Mouse (Mus musculus) kidney, embryonic 15.5 days (tissue): ENCODE results near the gene Gm44502. TPM values are rescaled to one million over a fixed set of nuclear protein-coding genes. Genes with fewer than 3 reads are reported as not detected.
A peak's percentile ranks its signal among the peaks of the same experiment; 100 is the strongest.
"Not testable (repeated sequence)": the region's sequence is repeated elsewhere in the genome, so short reads cannot be mapped to it uniquely, and the experiment has no call there.

ENCODE experiments used
- ATAC-seq: fragments of 200-750 bp; cut with Nextera tagmentation; replicated peaks from 2 replicates; pipeline ENCODE4 v1.8.0; 2017; ENCODE audit warnings: moderate TSS enrichment; ENCODE audit not compliant: low FRiP score
- H3K27ac ChIP-seq: fragments of 300-500 bp; sonication (generic); 2 replicates; pipeline ENCODE4 v1.5.1; 2015; ENCODE audit warnings: mild to moderate bottlenecking, inconsistent platforms
- H3K27me3 ChIP-seq: fragments of 300-500 bp; sonication (generic); 2 replicates; pipeline ENCODE4 v1.6.1; 2015; ENCODE audit warnings: inconsistent platforms
- H3K36me3 ChIP-seq: fragments of 300-500 bp; sonication (generic); 2 replicates; pipeline ENCODE4 v1.6.1; 2015; ENCODE audit warnings: inconsistent platforms
- H3K4me1 ChIP-seq: fragments of 300-500 bp; sonication (generic); 2 replicates; pipeline ENCODE4 v1.6.1; 2015; ENCODE audit warnings: inconsistent platforms
- H3K4me2 ChIP-seq: fragments of 300-500 bp; sonication (generic); 2 replicates; pipeline ENCODE4 v1.6.1; 2015; ENCODE audit warnings: moderate library complexity, mild to moderate bottlenecking, inconsistent platforms
- H3K4me3 ChIP-seq: fragments of 300-500 bp; sonication (generic); replicated peaks from 2 replicates; pipeline ENCODE4 v1.5.1; 2015; ENCODE audit warnings: mild to moderate bottlenecking, inconsistent platforms
- H3K9ac ChIP-seq: fragments of 300-500 bp; sonication (generic); 2 replicates; pipeline ENCODE4 v1.6.1; 2015; ENCODE audit warnings: mild to moderate bottlenecking, inconsistent platforms
- H3K9me3 ChIP-seq: fragments of 300-500 bp; sonication (generic); replicated peaks from 2 replicates; pipeline ENCODE4 v1.6.1; 2016; ENCODE audit warnings: inconsistent platforms
- WGBS: fragments of 180-500 bp; shearing (Covaris S2); methylation state at CpG from one replicate; pipeline ENCODE4 v1.1.7; 2015; ENCODE audit warnings: mixed read lengths; 5-methylcytosine and 5-hydroxymethylcytosine counted together
- polyA plus RNA-seq: library from polyadenylated mRNA; unstranded; fragments of >200 nt; fragmentation: Nextera tagmentation; extraction: Ambion mirVana; gene quantifications from 2 replicates; pipeline ENCODE4 v1.2.1, GENCODE M21; 2015

Gm44502 gene
- polyA plus RNA-seq, 1 experiment from 2014 or later: not detected

DNA sequence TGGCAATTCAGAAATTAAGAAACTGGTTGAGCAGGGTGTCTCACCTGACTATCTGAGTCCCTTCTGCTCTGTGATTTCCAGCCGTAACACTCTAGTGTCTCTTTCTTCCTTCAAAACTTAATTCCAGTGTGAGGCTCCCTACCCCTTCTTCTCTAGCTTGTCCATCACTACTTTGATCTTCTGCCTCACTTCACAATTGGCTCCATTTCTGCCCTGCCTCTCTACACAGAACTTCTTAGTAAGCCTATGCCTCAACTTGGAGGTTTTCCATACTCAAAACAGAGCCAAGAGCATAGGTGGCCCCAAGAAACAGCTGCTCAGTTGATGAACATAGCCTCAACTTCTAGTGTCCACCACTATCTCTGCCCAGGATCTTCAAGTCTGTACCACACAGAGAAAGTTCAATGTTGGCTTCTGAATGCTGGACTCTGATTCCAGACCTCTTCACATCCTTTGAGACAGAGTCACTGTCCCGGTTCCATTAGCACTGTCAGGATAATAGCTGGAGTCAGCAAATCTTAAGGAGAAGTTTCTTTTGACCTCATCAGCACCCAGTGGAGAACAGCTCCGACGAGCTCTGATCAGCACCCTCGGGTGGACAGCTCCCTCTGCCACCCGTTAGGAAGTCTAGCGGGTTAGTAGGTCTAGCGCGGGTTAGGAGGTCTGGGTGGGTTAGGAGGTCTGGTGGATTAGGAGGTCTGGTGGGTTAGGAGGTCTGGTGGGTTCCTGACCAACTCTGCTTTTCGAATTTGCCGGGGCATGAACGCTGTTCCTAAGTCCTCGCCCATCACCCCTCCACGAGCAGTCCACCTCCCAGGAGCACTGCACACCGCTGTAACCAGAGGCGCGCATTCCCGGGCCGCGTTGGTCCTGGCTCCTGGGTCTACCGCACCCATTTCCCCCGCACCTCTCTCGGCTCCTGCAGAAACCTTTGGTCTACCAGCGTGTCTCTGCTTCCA, 23.7 kb upstream of the Gm44502 start:
- Histone ChIP-seq H3K4me1 (peaks cover 13% of the 10 kb centered on the region), H3K4me3 (peak overlapping the region; percentile 50), H3K36me3 (no peaks in the 10 kb centered on the region), H3K27ac (no peak overlapping the region), H3K9me3 (no peaks in the 10 kb centered on the region), H3K4me2 (peak overlapping the region; percentile 96), H3K9ac (no peak overlapping the region), H3K27me3 (peaks cover 30% of the 10 kb centered on the region)
- peak; percentile 69 for ATAC-seq
- WGBS: 5% methylated on average over 24 of the region's 24 CpGs

DNA sequence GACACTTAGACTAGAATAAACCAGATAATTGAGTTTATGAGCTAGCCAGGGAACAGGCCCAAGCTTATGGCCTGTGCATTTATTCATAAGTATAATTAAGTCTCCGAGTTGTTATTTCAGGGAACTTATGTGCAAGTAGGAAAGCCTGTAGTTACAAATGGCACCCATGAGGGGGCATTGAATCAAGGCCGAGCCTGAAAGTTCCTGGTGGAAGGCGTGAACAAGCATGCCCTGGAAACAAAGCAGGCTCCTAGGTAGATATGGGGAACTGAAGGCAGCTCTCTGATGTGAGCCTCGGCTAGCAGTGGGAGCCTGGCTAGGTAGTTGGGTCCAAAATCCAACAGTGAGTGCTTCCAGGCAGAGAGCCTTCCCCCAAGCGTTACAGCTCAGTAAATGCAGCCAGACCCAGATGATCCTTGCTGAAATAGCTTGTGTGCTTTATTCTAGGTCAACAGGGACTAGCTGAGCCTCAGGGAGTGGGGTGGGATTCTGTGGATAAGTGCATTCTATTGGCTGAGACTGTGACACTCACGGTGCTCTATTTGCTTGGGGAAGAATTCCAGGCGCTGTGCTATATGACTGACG, 13.1 kb upstream of the Gm44502 start:
- H3K27me3 ChIP-seq: no peaks in the 10 kb centered on the region
- H3K9me3 ChIP-seq: no peaks in the 10 kb centered on the region
- no peaks in the 10 kb centered on the region for H3K4me1 ChIP-seq
- H3K4me2 ChIP-seq: no peak overlapping the region
- H3K4me3 ChIP-seq: no peak overlapping the region
- H3K36me3 ChIP-seq: no peaks in the 10 kb centered on the region
- H3K9ac ChIP-seq: no peak overlapping the region
- no peak for ATAC-seq
- 46% methylated on average over 8 of the region's 8 CpGs for WGBS
- no peak overlapping the region for H3K27ac ChIP-seq

DNA sequence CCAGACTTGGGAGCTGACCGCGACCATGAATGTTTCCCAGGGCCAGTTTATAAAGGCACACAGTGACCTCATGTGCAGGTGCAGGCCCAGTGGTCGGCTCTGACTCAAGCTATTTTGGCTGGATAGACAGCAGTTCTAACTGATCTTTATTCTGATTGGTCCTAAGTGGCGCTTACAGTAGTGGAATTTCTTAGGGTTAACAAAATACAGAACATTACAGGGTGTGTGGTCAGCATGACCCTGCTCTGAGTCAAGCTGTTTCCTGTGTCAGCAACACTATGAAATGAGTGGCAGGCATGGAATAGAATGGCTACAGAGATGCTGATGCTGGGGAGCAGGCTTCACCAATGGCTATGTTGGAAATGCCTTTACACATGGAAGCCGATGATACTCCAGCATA, 6.4 kb upstream of the Gm44502 start:
- Histone ChIP-seq H3K27me3 (no peaks in the 10 kb centered on the region), H3K9me3 (no peaks in the 10 kb centered on the region)
- no peak for ATAC-seq

DNA sequence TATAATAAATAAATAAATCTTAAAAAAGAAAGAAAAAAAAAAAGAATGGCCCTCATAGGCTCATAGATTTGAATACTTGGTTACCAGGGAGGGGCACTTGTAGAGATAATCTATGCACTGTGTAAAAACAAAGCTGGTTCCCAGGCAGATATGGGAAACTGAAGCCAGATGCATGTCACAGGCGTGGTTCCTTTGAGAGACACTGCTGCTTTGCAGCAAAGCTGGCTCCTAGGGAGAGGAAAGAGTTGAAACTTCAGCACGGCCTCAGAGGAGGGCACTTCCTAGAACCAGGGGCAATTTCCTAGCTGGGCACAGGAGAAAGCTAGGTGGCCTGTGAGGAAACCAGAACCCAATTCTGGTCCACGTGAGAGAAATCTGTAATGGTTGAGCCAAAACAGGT, 4.6 kb upstream of the Gm44502 start:
- no peak overlapping the region for H3K4me2 ChIP-seq
- peaks cover 11% of the 10 kb centered on the region for H3K4me1 ChIP-seq
- no peak for ATAC-seq
- 77% methylated on average over 3 of the region's 3 CpGs for WGBS
- no peaks in the 10 kb centered on the region for H3K9me3 ChIP-seq
- no peak overlapping the region for H3K27ac ChIP-seq
- H3K36me3 ChIP-seq: no peaks in the 10 kb centered on the region
- no peak overlapping the region for H3K4me3 ChIP-seq
- H3K9ac ChIP-seq: no peak overlapping the region
- H3K27me3 ChIP-seq: no peaks in the 10 kb centered on the region

More for the DNA sequence above, 6.4 kb upstream of the Gm44502 start:
- Histone ChIP-seq H3K9ac (no peak overlapping the region), H3K4me3 (no peak overlapping the region), H3K4me2 (no peak overlapping the region), H3K27ac (no peak overlapping the region), H3K36me3 (no peaks in the 10 kb centered on the region), H3K4me1 (0 out of 2 replicates have a peak, but pooled peaks cover 4% of the 10 kb centered on the region)
- 82% methylated on average over 5 of the region's 5 CpGs for WGBS

DNA sequence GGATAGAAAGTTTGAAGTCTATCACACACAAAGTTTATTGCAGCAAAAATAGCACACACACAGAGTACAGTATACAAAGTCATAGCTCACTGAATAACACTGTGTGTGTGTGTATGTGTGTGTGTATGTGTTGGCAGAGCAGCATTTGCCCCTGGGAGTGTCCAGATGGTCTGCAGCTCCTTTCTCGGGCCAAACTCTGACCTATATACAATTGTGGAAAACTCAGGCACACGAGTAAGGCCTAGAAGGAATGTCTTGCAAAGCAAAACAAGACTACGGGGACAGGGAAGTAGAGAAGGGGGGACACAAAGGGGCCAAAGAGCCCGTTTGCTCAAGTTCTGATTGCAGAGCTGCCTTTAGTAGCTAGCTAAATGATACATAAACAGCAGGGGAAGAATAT, 3.5 kb upstream of the Gm44502 start:
- WGBS: 79% methylated on average over 4 of the region's 4 CpGs
- Histone ChIP-seq H3K4me3 (no peak overlapping the region), H3K9me3 (no peaks in the 10 kb centered on the region), H3K9ac (no peak overlapping the region), H3K4me1 (peaks cover 20% of the 10 kb centered on the region), H3K36me3 (peaks cover 3% of the 10 kb centered on the region), H3K4me2 (no peak overlapping the region), H3K27me3 (no peaks in the 10 kb centered on the region), H3K27ac (no peak overlapping the region)
- ATAC-seq: no peak

DNA sequence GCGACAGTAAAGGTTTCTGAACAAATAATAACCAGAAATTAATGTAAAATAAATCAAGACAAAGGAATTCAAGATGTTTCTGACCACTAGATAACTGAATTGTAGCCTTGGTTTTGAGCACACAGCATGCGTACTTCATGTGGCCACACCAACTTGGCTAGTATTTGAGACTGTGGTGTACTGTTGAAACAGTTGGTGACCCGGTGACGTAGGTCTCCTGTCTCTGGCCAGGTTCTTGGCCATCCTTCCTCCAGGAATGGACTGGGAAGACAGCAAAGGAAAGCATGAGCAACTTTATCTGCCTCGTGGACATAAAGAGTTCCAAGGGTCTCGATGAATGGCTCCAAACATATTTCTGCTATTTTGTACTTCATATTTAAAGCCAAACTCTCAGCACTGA, 2.3 kb upstream of the Gm44502 start:
- ATAC-seq: no peak
- Histone ChIP-seq H3K27me3 (no peaks in the 10 kb centered on the region), H3K9ac (no peak overlapping the region), H3K27ac (no peak overlapping the region), H3K4me3 (no peak overlapping the region), H3K9me3 (no peaks in the 10 kb centered on the region), H3K4me1 (peaks cover 20% of the 10 kb centered on the region), H3K4me2 (no peak overlapping the region), H3K36me3 (peaks cover 15% of the 10 kb centered on the region)
- WGBS: 90% methylated on average over 6 of the region's 6 CpGs

DNA sequence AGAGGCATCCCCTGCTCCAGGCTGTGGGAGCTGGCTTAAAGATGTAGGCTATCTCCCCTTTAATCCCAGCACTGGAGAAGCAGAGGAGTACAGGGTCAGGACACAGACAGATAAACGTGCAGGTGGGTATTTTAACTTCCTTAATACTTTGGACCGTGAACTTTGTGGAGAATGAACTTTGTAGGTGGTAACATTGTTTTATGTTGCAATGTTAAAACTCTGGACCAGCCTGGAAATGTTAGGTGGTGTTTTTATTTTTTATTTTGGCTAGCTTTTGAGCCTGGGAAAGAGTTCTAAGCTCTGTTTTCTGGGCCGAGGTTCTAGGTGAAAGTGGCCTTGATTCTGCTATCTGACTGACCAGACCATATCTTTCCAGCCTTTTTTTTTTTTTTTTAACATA, 1.8 kb upstream of the Gm44502 start:
- H3K27me3 ChIP-seq: no peaks in the 10 kb centered on the region
- peaks cover 20% of the 10 kb centered on the region for H3K36me3 ChIP-seq
- H3K4me3 ChIP-seq: no peak overlapping the region
- H3K9ac ChIP-seq: no peak overlapping the region
- peaks cover 20% of the 10 kb centered on the region for H3K4me1 ChIP-seq
- H3K9me3 ChIP-seq: no peaks in the 10 kb centered on the region
- no peak overlapping the region for H3K27ac ChIP-seq
- 88% methylated on average over 3 of the region's 3 CpGs for WGBS
- no peak for ATAC-seq
- H3K4me2 ChIP-seq: no peak overlapping the region

DNA sequence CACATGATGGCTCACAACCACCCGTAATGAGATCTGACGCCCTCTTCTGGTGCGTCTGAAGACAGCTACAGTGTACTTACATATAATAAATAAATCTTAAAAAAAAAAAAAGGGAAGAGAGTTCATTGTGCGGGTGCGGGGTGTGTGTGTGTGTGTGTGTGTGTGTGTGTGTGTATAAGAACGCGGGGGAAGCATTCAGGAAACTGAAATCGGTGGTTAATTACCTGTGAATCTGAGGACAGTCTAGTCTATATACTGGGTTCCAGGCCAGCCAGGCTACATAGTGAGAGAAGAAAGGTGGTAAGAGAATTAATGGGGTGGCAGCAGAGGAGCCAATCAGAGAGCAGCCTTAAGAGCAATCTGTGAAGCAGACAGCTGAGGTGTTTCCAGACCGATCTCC, 1.3 kb upstream of the Gm44502 start:
- not testable (repeated sequence) for H3K4me3 ChIP-seq, H3K9me3 ChIP-seq, H3K9ac ChIP-seq, H3K27ac ChIP-seq, H3K27me3 ChIP-seq, ATAC-seq, H3K4me2 ChIP-seq
- Histone ChIP-seq H3K36me3 (peaks cover 25% of the 10 kb centered on the region), H3K4me1 (peaks cover 23% of the 10 kb centered on the region)
- WGBS: 83% methylated on average over 9 of the region's 9 CpGs

DNA sequence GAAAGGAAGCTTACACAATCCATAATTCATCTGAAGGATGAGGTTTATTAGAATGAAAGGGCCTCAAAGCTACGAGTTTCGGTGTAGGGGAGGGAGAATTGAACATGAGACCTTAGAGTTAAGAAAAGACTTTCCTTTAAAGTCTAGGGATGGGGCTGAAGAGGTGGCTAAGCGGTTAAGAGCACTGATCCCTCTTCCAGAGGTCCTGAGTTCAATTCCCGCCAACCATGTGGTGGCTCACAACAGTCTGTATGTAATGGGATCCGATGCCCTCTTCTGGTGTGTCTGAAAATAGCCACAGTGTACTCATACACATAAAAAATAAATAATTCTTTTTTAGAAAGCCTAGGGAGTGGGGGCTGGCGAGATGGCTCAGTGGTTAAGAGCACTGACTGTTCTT, 845 bp upstream of the Gm44502 start:
- Histone ChIP-seq H3K4me2 (peak overlapping the region; percentile 94), H3K27ac (peak overlapping the region; percentile 99), H3K4me3 (peak overlapping the region; percentile 92), H3K4me1 (peaks cover 27% of the 10 kb centered on the region), H3K9me3 (no peaks in the 10 kb centered on the region), H3K36me3 (peaks cover 27% of the 10 kb centered on the region), H3K27me3 (no peaks in the 10 kb centered on the region), H3K9ac (peak overlapping the region; percentile 81)
- 44% methylated on average over 6 of the region's 6 CpGs for WGBS
- ATAC-seq: no peak

DNA sequence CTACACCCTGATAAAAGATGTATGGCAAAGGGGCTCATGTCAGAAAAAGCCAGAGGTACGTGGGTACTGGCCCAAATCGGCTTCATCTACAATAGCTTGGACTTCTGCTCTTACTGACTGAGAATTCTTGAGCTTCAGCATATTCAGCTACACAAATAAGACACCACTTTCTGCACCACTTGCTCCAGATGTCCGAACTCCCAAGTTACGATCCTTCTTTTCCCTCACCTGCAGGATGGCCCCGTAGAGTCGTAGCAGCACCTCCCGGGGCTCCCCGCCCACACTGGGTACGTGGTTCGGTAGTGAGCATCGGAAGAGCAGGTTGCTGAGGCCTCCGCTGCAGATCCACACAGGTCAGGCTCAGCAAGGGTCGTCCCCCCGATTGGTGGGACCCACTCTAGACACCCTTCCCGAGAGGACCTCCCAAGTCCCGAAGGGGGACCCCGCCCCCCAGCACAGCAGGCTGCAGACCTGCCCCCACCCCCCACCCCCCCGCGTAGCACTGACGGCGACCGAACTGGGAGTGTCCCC, 610 bp downstream of the Gm44502 start:
- H3K4me2 ChIP-seq: peak overlapping the region; percentile 94
- peaks cover 27% of the 10 kb centered on the region for H3K36me3 ChIP-seq
- no peaks in the 10 kb centered on the region for H3K27me3 ChIP-seq
- WGBS: 5% methylated on average over 22 of the region's 22 CpGs
- peak overlapping the region; percentile 81 for H3K9ac ChIP-seq
- H3K27ac ChIP-seq: peak overlapping the region; percentile 99
- H3K4me1 ChIP-seq: peaks cover 27% of the 10 kb centered on the region
- peak; percentile 57 for ATAC-seq
- peak overlapping the region; percentile 92 for H3K4me3 ChIP-seq
- H3K9me3 ChIP-seq: no peaks in the 10 kb centered on the region

DNA sequence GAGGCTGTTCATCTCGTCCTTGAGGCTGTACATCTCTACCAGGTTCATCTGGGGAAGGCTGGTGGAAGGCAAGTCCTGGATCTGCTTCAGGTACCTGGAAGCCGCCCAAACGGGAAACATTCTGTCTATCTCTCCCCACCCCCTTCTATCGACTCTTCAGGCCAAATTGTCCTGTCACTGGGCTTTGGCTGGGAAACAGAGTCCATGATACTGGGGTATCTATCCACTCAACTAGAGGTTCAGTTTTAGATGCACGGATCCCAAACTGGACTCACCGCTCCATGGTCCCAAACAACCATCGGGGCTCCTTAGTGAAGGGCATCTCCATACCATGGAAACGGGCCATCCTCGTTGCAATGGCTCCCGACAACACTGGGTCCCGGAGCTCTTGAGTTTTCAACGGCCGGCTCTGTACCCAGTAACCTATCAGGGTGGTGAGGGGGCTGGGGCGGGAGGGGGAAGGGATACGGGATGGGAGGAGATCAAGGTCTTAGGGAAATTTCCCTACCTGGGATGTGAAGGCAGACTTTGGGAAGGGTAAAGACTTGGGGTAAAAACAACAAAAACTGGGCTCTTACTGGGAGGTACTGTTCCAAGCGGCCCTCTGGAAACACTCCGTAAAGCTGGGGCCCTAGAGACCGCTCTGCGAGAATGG, 1.2 kb downstream of the Gm44502 start:
- peaks cover 27% of the 10 kb centered on the region for H3K4me1 ChIP-seq
- 85% methylated on average over 19 of the region's 19 CpGs for WGBS

DNA sequence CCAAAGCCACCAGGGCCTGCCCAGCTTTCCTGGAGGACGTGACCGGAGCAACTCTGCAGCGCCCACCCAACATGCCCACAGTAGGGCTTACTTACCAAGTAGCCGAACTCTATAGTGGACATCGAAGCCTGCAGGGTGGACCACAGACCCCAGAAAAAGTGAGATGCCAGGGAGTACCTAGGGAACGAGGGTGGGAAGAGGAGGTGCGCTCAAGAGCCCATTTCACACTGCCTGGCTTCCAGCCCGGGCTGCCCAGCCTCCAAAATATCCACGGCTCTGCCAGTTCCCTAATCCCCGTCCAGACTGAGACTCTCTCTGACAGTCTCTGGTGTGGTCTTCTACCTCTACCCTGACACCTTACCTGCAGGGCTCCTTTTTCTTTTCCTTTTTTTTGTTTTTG, 2.8 kb downstream of the Gm44502 start:
- Histone ChIP-seq H3K4me2 (no peak overlapping the region), H3K9ac (no peak overlapping the region), H3K36me3 (peaks cover 27% of the 10 kb centered on the region), H3K4me3 (no peak overlapping the region), H3K27ac (no peak overlapping the region), H3K4me1 (peaks cover 27% of the 10 kb centered on the region), H3K27me3 (no peaks in the 10 kb centered on the region), H3K9me3 (no peaks in the 10 kb centered on the region)
- 95% methylated on average over 10 of the region's 10 CpGs for WGBS
- ATAC-seq: no peak

More for the DNA sequence above, 1.2 kb downstream of the Gm44502 start:
- ATAC-seq: no peak
- H3K4me2 ChIP-seq: peak overlapping the region; percentile 94
- peak overlapping the region; percentile 81 for H3K9ac ChIP-seq
- no peak overlapping the region for H3K27ac ChIP-seq
- H3K36me3 ChIP-seq: peaks cover 27% of the 10 kb centered on the region
- H3K27me3 ChIP-seq: no peaks in the 10 kb centered on the region
- H3K4me3 ChIP-seq: peak overlapping the region; percentile 92
- H3K9me3 ChIP-seq: no peaks in the 10 kb centered on the region
